Mouse (Mus musculus) heart, embryonic 11.5 days (tissue): Measurements from ENCODE around the gene Xbp1. TPM values are rescaled to one million over a fixed set of nuclear protein-coding genes. Genes with fewer than 3 reads are reported as not detected.

Experiments
- ATAC-seq: fragments of 200-750 bp; cut with Nextera tagmentation; replicated peaks from 2 replicates; pipeline ENCODE4 v1.8.0; 2017; ENCODE audit warnings: moderate library complexity; ENCODE audit not compliant: insufficient number of reproducible peaks, low FRiP score, low TSS enrichment
- H3K27ac ChIP-seq: fragments of 300-500 bp; sonication (generic); 2 replicates; pipeline ENCODE4 v1.5.1; 2014; ENCODE audit warnings: mild to moderate bottlenecking, low read depth, low read length
- H3K27me3 ChIP-seq: fragments of 300-500 bp; sonication (generic); 2 replicates; pipeline ENCODE4 v1.6.1; 2014; ENCODE audit warnings: mild to moderate bottlenecking, low read length, mixed read lengths; ENCODE audit not compliant: control insufficient read depth, insufficient read depth
- H3K36me3 ChIP-seq: fragments of 300-500 bp; sonication (generic); 2 replicates; pipeline ENCODE4 v1.6.1; 2014; ENCODE audit warnings: mild to moderate bottlenecking, low read length, moderate library complexity, mixed read lengths; ENCODE audit not compliant: control insufficient read depth, insufficient read depth
- H3K4me1 ChIP-seq: fragments of 300-500 bp; sonication (generic); 2 replicates; pipeline ENCODE4 v1.6.1; 2014; ENCODE audit warnings: low read length; ENCODE audit not compliant: control insufficient read depth, insufficient read depth
- H3K4me2 ChIP-seq: fragments of 300-500 bp; sonication (generic); 2 replicates; pipeline ENCODE4 v1.6.1; 2014; ENCODE audit warnings: mild to moderate bottlenecking, moderate library complexity
- H3K4me3 ChIP-seq: fragments of 300-500 bp; sonication (generic); 2 replicates; pipeline ENCODE4 v1.5.1; 2014; ENCODE audit warnings: low read depth, low read length
- H3K9ac ChIP-seq: fragments of 300-500 bp; sonication (generic); 2 replicates; pipeline ENCODE4 v1.6.1; 2014; ENCODE audit warnings: mild to moderate bottlenecking, low read depth, low read length, moderate library complexity
- H3K9me3 ChIP-seq: fragments of 300-500 bp; sonication (generic); replicated peaks from 2 replicates; pipeline ENCODE4 v1.6.1; 2016; ENCODE audit warnings: low read length; ENCODE audit not compliant: control insufficient read depth
- WGBS: fragments of 180-500 bp; shearing (Covaris S2); extraction: QIAGEN DNeasy Blood & Tissue Kit; methylation state at CpG from one replicate; pipeline ENCODE4 v1.1.7; 2014; ENCODE audit not compliant: insufficient replicate concordance; 5-methylcytosine and 5-hydroxymethylcytosine counted together
- polyA plus RNA-seq: library from polyadenylated mRNA; unstranded; fragments of >200 nt; fragmentation: Nextera tagmentation; extraction: Ambion mirVana; gene quantifications from 2 replicates; pipeline ENCODE4 v1.2.1, GENCODE M21; 2014

The Xbp1 gene
- polyA plus RNA-seq, 1 experiment from 2014 or later: 141 TPM

GRCm38 (mm10) chr11:5565596-5565995, 45.1 kb downstream of the Xbp1 start:
- no peaks in the 10 kb centered on the region for H3K9me3 ChIP-seq
- no peaks in the 10 kb centered on the region for H3K36me3 ChIP-seq
- WGBS: 88% methylated on average over 3 of the region's 3 CpGs
- peaks cover 7% of the 10 kb centered on the region; the same call in 1 of the 2 replicates for H3K4me1 ChIP-seq
- no peak overlapping the region for H3K4me3 ChIP-seq
- no peak overlapping the region for H3K27ac ChIP-seq
- H3K27me3 ChIP-seq: no peaks in the 10 kb centered on the region
- no peak overlapping the region for H3K4me2 ChIP-seq
- H3K9ac ChIP-seq: no peak overlapping the region
- ATAC-seq: no peak

- H3K27ac ChIP-seq: no peak overlapping the region
- no peaks in the 10 kb centered on the region for H3K27me3 ChIP-seq
- H3K9ac ChIP-seq: no peak overlapping the region
- peaks cover 7% of the 10 kb centered on the region; the same call in 1 of the 2 replicates for H3K4me1 ChIP-seq
- no peak for ATAC-seq
- H3K4me3 ChIP-seq: no peak overlapping the region
- 51% methylated on average over 2 of the region's 2 CpGs for WGBS
- no peaks in the 10 kb centered on the region for H3K36me3 ChIP-seq
- H3K4me2 ChIP-seq: no peak overlapping the region
- no peaks in the 10 kb centered on the region for H3K9me3 ChIP-seq
Measured at GRCm38 (mm10) chr11:5566506-5566905, 46.0 kb downstream of the Xbp1 start.

- WGBS: 93% methylated on average over 6 of the region's 6 CpGs
- Histone ChIP-seq H3K27me3 (no peaks in the 10 kb centered on the region), H3K9ac (no peak overlapping the region), H3K4me3 (no peak overlapping the region), H3K36me3 (no peaks in the 10 kb centered on the region), H3K27ac (no peak overlapping the region), H3K9me3 (no peaks in the 10 kb centered on the region), H3K4me1 (peaks cover 7% of the 10 kb centered on the region; the same call in 1 of the 2 replicates), H3K4me2 (no peak overlapping the region)
- no peak for ATAC-seq
Measured at GRCm38 (mm10) chr11:5567654-5568053, 47.2 kb downstream of the Xbp1 start.

DNA sequence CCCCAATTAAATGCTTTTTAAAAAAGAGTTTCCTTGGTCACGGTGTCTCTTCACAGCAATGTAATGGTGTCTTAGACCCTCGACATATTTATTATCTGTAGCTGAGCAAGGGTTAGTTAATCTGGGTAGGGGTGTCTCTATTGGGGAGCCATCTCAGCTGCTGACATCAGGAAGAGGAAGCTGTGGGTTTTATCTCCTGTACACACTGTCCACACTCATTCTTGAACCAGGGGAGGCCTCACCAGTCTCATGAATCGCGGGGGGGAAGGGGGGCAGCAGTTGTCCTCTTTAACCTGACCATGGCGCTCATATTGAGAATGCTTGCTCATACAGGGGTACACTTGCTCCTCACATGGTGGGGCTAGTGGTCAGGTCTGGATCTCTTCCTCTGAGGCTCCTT, 47.6 kb downstream of the Xbp1 start:
- Histone ChIP-seq H3K9me3 (no peaks in the 10 kb centered on the region), H3K4me3 (no peak overlapping the region), H3K27me3 (no peaks in the 10 kb centered on the region), H3K27ac (no peak overlapping the region), H3K4me1 (peaks cover 4% of the 10 kb centered on the region; the same call in 1 of the 2 replicates), H3K36me3 (no peaks in the 10 kb centered on the region), H3K4me2 (no peak overlapping the region), H3K9ac (no peak overlapping the region)
- WGBS: 77% methylated on average over 5 of the region's 5 CpGs
- no peak for ATAC-seq

DNA sequence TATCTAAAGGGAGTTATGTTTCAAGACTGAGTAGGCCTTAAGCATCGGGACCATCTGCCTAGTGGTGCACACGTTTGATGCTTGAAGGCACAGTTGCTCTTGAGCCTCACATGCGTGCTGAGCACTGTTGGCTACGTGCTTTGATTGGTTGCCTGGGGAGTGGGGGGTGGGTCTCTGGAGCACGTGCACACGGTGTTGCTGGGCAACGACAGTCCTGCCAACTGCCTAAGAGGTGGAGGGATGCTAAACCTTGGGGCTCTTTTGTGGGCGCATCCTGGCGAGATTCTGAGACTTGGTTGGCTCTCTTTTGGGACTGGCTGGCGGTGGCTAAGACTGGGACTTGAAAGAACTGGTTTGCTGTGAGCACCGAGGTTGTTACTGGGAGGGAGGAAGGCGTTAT, 49.0 kb downstream of the Xbp1 start, which contains the start of gene Ankrd36:
Gene Ankrd36 (plus strand): TSS at position 211 of the 400 bp plus-strand sequence.
- Histone ChIP-seq H3K9me3 (no peaks in the 10 kb centered on the region), H3K36me3 (no peaks in the 10 kb centered on the region), H3K4me3 (no peak within 1 kb of the TSS), H3K4me1 (no peaks in the 10 kb centered on the region), H3K4me2 (no peak within 1 kb of the TSS), H3K27me3 (no peaks in the 10 kb centered on the region), H3K27ac (no peak within 1 kb of the TSS), H3K9ac (no peak within 1 kb of the TSS)
- WGBS: 79% methylated on average over 12 of the region's 12 CpGs
- ATAC-seq: no peak

- Histone ChIP-seq H3K27me3 (no peaks in the 10 kb centered on the region), H3K9me3 (no peaks in the 10 kb centered on the region), H3K27ac (no peak overlapping the region), H3K9ac (no peak overlapping the region), H3K4me3 (no peak overlapping the region), H3K36me3 (no peaks in the 10 kb centered on the region), H3K4me1 (no peaks in the 10 kb centered on the region), H3K4me2 (no peak overlapping the region)
- 79% methylated on average over 4 of the region's 4 CpGs for WGBS
- ATAC-seq: no peak
Measured at GRCm38 (mm10) chr11:5571856-5572255, 51.4 kb downstream of the Xbp1 start.

DNA sequence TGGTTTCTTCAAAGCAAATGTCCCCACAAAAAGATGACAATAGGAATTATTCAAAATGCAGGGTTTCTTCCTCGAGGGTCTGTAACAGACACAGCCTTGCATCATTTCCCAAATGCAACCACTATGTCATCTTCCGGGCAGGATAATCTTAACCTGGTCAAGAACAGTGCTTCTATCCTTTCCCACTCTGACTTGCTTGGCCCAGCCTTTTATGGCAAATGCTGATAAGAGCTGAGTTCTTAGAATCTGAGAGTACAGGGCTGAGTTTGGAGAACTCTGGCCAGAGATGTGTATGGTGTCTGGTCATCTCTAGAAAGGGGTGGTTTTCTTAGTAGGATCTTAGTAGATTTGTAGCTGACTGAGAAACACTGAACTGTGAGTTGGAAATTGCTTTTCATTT, 53.4 kb downstream of the Xbp1 start:
- no peak overlapping the region for H3K4me2 ChIP-seq
- WGBS: 50% methylated on average over 2 of the region's 2 CpGs

GRCm38 (mm10) chr11:5575046-5575445, 54.6 kb downstream of the Xbp1 start:
- Histone ChIP-seq H3K4me2 (no peak overlapping the region), H3K27ac (no peak overlapping the region)
- WGBS: 38% methylated on average over 6 of the region's 6 CpGs

More for the DNA sequence above, 53.4 kb downstream of the Xbp1 start:
- Histone ChIP-seq H3K27ac (peak overlapping the region; percentile 36; the same call in 1 of the 2 replicates), H3K9ac (no peak overlapping the region), H3K9me3 (no peaks in the 10 kb centered on the region), H3K4me3 (no peak overlapping the region), H3K4me1 (peaks cover 6% of the 10 kb centered on the region), H3K36me3 (no peaks in the 10 kb centered on the region), H3K27me3 (no peaks in the 10 kb centered on the region)
- peak; percentile 85 for ATAC-seq

More at GRCm38 (mm10) chr11:5575046-5575445, 54.6 kb downstream of the Xbp1 start:
- Histone ChIP-seq H3K9me3 (no peaks in the 10 kb centered on the region), H3K9ac (no peak overlapping the region), H3K4me1 (peaks cover 7% of the 10 kb centered on the region), H3K27me3 (no peaks in the 10 kb centered on the region), H3K36me3 (no peaks in the 10 kb centered on the region), H3K4me3 (no peak overlapping the region)
- ATAC-seq: no peak
